Mouse (Mus musculus): ENCODE data around the gene Slc12a7. TPM values are rescaled to one million over a fixed set of nuclear protein-coding genes. Genes with fewer than 3 reads are reported as not detected.

Gene Slc12a7
- total and polyA plus RNA-seq, 3 experiments, result 3.1 to 6.9 TPM; not detected in 1

- H3K27ac ChIP-seq (ENCODE audit: control insufficient read depth, low read depth, low read length), result no peak overlapping the region
- H3K27me3 ChIP-seq (ENCODE audit: control insufficient read depth in 1 of 2, insufficient read depth in 2 of 2, low read length in 2 of 2), result peaks cover 14 to 16% of the 10 kb centered on the region in 2 experiments
- H3K36me3 ChIP-seq (ENCODE audit: control insufficient read depth in 1 of 2, insufficient read depth in 2 of 2, low read length in 2 of 2), result no peaks in the 10 kb centered on the region
- no peaks in the 10 kb centered on the region for H3K79me2 ChIP-seq (ENCODE audit: control insufficient read depth, insufficient read depth, low read length, poor library complexity)
- H3K9ac ChIP-seq (ENCODE audit: control insufficient read depth, low read depth, low read length, poor library complexity, severe bottlenecking), result no peak overlapping the region
- DNase-seq (ENCODE audit: low read depth, low spot score), result no peak
- no peaks in the 10 kb centered on the region for H3K4me1 ChIP-seq (ENCODE audit: control insufficient read depth in 1 of 2, insufficient read depth in 2 of 2, low read length in 2 of 2)
- H3K4me3 ChIP-seq (ENCODE audit: control insufficient read depth in 1 of 2, insufficient read depth in 1 of 2, low read depth in 2 of 2, low read length in 2 of 2), result no peak overlapping the region
- no peaks in the 10 kb centered on the region for H3K9me3 ChIP-seq (replicated peaks; ENCODE audit: insufficient read depth, low read length)
- TF ChIP-seq HCFC1 (IDR thresholded peaks at IDR 0.05; ENCODE audit: low read depth, low read length) (no peak), ETS1 (IDR thresholded peaks at IDR 0.05; ENCODE audit: low read depth, low read length) (no peak), RAD21 (IDR thresholded peaks at IDR 0.05; ENCODE audit: low read depth, low read length) (no peak), RCOR1 (IDR thresholded peaks at IDR 0.05; ENCODE audit: low read depth, low read length) (no peak), ZMIZ1 (IDR thresholded peaks at IDR 0.05; ENCODE audit: low read depth, low read length) (no peak), EP300 (IDR thresholded peaks at IDR 0.05; ENCODE audit: low read depth in 1 of 2, low read length in 2 of 2) (no peak), CHD2 (IDR thresholded peaks at IDR 0.05; ENCODE audit: low read length) (no peak), MAZ (IDR thresholded peaks at IDR 0.05; ENCODE audit: low read depth, low read length) (no peak), GATA1 (IDR thresholded peaks at IDR 0.05; ENCODE audit: low read depth, low read length) (no peak), MEF2A (IDR thresholded peaks at IDR 0.05; ENCODE audit: extremely low read depth, insufficient replicate concordance, low read depth, low read length, poor library complexity, severe bottlenecking) (no peak), NELFE (IDR thresholded peaks at IDR 0.05; ENCODE audit: low read depth, low read length) (no peak), USF1 (IDR thresholded peaks at IDR 0.05; ENCODE audit: low read depth, low read length) (no peak), SIN3A (IDR thresholded peaks at IDR 0.05; ENCODE audit: low read length) (no peak), NRF1 (IDR thresholded peaks at IDR 0.05; ENCODE audit: insufficient read depth, low read depth, low read length, poor library complexity, severe bottlenecking) (no peak), E2F4 (IDR thresholded peaks at IDR 0.05; ENCODE audit: borderline replicate concordance, low read depth, low read length) (no peak), MAX (IDR thresholded peaks at IDR 0.05; ENCODE audit: low read length) (no peak), GABPA (IDR thresholded peaks at IDR 0.05; ENCODE audit: low read depth, low read length) (no peak), ZKSCAN1 (IDR thresholded peaks at IDR 0.05; ENCODE audit: low read depth, low read length) (no peak), UBTF (IDR thresholded peaks at IDR 0.05; ENCODE audit: borderline replicate concordance, insufficient read depth, low read depth, low read length) (no peak)
These were observed 104.8 kb downstream of the Slc12a7 start for GRCm38 (mm10) chr13:73837708-73838107.

GRCm38 (mm10) chr13:73839137-73839548 lies 106.2 kb downstream of the Slc12a7 start:
- H3K9ac ChIP-seq (ENCODE audit: control insufficient read depth, low read depth, low read length, poor library complexity, severe bottlenecking), result no peak overlapping the region
- DNase-seq (ENCODE audit: low read depth, low spot score), result no peak
- H3K4me1 ChIP-seq (ENCODE audit: control insufficient read depth in 1 of 2, insufficient read depth in 2 of 2, low read length in 2 of 2), result no peaks in the 10 kb centered on the region
- no peaks in the 10 kb centered on the region for H3K36me3 ChIP-seq (ENCODE audit: control insufficient read depth in 1 of 2, insufficient read depth in 2 of 2, low read length in 2 of 2)
- H3K4me3 ChIP-seq (ENCODE audit: control insufficient read depth in 1 of 2, insufficient read depth in 1 of 2, low read depth in 2 of 2, low read length in 2 of 2), result no peak overlapping the region
- peaks cover 7 to 9% of the 10 kb centered on the region in 2 experiments for H3K27me3 ChIP-seq (ENCODE audit: control insufficient read depth in 1 of 2, insufficient read depth in 2 of 2, low read length in 2 of 2)
- no peaks in the 10 kb centered on the region for H3K79me2 ChIP-seq (ENCODE audit: control insufficient read depth, insufficient read depth, low read length, poor library complexity)
- no peaks in the 10 kb centered on the region for H3K9me3 ChIP-seq (replicated peaks; ENCODE audit: insufficient read depth, low read length)
- TF ChIP-seq GABPA (IDR thresholded peaks at IDR 0.05; ENCODE audit: low read depth, low read length) (no peak), CTCF (IDR thresholded peaks at IDR 0.05 in 2 of 3, conservative IDR thresholded peaks at IDR 0.05 in 1 of 3; ENCODE audit: control insufficient read depth in 1 of 3, insufficient read depth in 1 of 3, low read depth in 2 of 3, low read length in 3 of 3, poor library complexity in 1 of 3, severe bottlenecking in 1 of 3) (no peak), ZKSCAN1 (IDR thresholded peaks at IDR 0.05; ENCODE audit: low read depth, low read length) (no peak), MEF2A (IDR thresholded peaks at IDR 0.05; ENCODE audit: extremely low read depth, insufficient replicate concordance, low read depth, low read length, poor library complexity, severe bottlenecking) (no peak), E2F4 (IDR thresholded peaks at IDR 0.05; ENCODE audit: borderline replicate concordance, low read depth, low read length) (no peak), SIN3A (IDR thresholded peaks at IDR 0.05; ENCODE audit: low read length) (no peak), MAX (IDR thresholded peaks at IDR 0.05; ENCODE audit: low read length) (no peak), MYB (IDR thresholded peaks at IDR 0.05; ENCODE audit: low read depth, low read length) (no peak), TAL1 (IDR thresholded peaks at IDR 0.05; ENCODE audit: low read length) (no peak), BHLHE40 (IDR thresholded peaks at IDR 0.05; ENCODE audit: borderline replicate concordance, low read depth, low read length) (no peak), POLR2AphosphoS5 (IDR thresholded peaks at IDR 0.05; ENCODE audit: borderline replicate concordance, low read depth, low read length) (no peak), EP300 (IDR thresholded peaks at IDR 0.05; ENCODE audit: low read depth in 1 of 2, low read length in 2 of 2) (no peak), USF1 (IDR thresholded peaks at IDR 0.05; ENCODE audit: low read depth, low read length) (no peak), TBP (IDR thresholded peaks at IDR 0.05; ENCODE audit: low read depth, low read length) (no peak), POLR2A (IDR thresholded peaks at IDR 0.05; ENCODE audit: control insufficient read depth in 1 of 2, insufficient read depth in 1 of 2, low read depth in 1 of 2, low read length in 2 of 2, poor library complexity in 1 of 2) (no peak), KAT2A (conservative IDR thresholded peaks at IDR 0.05; ENCODE audit: low read depth, low read length) (no peak)
- no peak overlapping the region for H3K27ac ChIP-seq (ENCODE audit: control insufficient read depth, low read depth, low read length)

Measured in MEL (cell line).